Mouse (Mus musculus) kidney, adult 9 months (tissue): ENCODE data around the gene Arhgap27.
A peak's percentile ranks its signal among the peaks of the same experiment; 100 is the strongest.
"Not testable (repeated sequence)": the region's sequence is repeated elsewhere in the genome, so short reads cannot be mapped to it uniquely, and the experiment has no call there.

Source experiments
- DNase-seq: peaks from one replicate; pipeline ENCODE4 v3.0.0; 2022

Gene Arhgap27

DNA sequence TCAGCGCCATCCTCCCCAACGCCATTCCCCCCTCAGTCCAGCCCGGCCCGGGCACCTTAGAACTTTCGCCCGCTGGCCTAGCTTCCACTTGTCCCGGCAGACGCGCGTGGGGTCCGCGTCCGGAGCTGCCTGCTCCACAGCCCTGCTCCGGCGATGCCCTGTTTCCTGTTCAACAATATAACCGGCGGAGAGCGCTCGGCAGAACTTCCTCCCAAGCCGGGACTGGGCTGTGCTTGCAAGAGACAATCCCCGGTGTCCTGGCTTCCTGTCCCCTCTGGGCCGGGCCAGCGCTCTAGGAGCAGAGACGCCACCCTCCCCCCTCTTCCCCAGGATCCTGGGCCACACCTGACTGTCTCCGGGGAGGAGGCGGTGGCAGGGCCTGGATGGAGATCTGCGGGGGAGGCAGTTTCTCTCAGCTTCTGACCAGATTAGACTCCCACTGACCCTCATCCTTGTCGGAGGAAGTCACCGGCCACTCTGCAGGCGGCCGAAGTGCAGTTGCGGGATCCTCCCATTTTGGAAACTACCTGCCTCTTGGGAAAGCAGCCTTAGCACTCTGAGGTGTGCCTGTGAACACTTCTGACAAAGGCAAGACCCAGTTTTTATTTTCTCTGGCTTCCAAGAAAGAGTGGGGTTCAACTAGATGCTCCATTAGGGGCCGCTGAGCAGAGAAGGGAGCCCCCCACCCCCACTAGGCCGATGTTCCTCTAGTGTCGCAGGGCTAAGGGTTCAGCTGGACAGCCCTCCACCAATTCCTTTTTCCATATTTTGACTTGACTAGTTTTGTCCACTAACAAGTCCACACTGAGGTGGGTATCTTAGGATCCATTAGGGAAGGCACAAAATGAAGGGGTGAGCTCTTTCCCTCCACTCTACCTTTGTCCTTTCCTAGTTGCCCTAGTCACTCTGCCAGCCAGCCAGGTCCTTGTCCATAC is at the start of gene Arhgap27:
Gene Arhgap27 (minus strand): TSS at position 479 of the 935 bp plus-strand sequence.
- DNase-seq, result peak; percentile 84

- peak; percentile 76 for DNase-seq
These were observed 49.5 kb upstream of the Arhgap27 start for GRCm38 (mm10) chr11:103412950-103413423.

GRCm38 (mm10) chr11:103411981-103412949 is 48.8 kb upstream of the Arhgap27 start, which contains the start of gene Plekhm1:
Gene Plekhm1, minus strand, starts transcription at chr11:103412687.
- peak; percentile 97 for DNase-seq

DNA sequence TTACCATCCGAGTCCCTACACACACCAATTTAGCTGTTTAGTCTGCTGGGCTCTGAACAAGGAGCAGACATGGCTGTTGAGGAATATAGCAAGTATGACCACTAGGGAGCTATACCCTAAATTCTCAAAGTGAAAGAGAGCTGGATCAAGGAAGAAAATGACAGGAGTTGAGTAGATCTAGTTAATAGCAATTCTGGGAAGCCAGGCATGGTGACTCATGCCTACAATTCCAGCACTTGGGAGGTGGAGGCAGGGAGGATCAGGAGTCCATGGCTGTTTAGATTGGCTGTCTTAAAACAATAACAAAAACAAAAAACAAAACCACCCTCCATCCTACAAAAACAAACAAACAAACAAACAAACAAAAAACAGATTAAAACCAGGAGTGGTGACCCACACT is 47.8 kb upstream of the Arhgap27 start:
- DNase-seq, result no peak

- no peak for DNase-seq
These were observed 45.4 kb upstream of the Arhgap27 start for GRCm38 (mm10) chr11:103408880-103409279.

GRCm38 (mm10) chr11:103407136-103407535 is 43.6 kb upstream of the Arhgap27 start:
- not testable (repeated sequence) for DNase-seq

DNA sequence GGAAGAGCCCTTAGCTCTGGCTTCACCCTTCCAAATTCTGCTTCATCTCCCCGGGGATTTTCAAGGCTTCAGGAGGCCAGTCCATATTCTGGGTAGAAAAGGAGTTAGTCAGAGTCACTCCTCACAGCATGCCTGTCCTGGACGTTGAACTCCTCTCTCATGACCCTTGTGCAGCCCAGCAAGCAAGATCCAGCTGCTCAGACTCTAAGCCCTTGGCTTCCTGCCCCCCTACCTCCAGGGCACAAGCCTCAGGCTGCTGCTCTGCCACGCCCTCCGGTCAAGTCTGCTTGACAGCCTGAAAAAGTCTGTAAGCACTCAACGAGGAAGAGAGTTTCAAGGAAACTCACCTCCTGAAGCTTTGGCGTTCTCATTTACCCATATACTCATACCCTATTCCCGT is 43.1 kb upstream of the Arhgap27 start:
- DNase-seq, result peak; percentile 93

GRCm38 (mm10) chr11:103405814-103406213 is 42.3 kb upstream of the Arhgap27 start:
- no peak for DNase-seq

DNA sequence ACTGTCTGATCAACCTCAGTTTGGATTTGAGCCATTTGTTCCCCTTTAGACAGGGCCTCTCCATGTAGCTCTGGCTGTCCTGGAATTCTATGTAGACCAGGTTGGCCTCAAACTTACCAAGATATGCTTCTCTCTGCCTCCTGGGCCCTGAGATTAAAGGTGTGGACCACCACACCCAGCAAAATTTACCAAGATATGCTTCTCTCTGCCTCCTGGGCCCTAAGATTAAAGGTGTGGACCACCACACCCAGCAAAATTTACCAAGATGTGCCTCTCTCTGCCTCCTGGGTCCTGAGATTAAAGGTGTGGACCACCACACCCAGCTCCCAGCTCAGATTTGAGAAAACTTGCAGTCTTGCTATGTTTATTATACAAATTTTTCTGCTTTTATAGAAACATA is 41.1 kb upstream of the Arhgap27 start:
- no peak for DNase-seq

DNA sequence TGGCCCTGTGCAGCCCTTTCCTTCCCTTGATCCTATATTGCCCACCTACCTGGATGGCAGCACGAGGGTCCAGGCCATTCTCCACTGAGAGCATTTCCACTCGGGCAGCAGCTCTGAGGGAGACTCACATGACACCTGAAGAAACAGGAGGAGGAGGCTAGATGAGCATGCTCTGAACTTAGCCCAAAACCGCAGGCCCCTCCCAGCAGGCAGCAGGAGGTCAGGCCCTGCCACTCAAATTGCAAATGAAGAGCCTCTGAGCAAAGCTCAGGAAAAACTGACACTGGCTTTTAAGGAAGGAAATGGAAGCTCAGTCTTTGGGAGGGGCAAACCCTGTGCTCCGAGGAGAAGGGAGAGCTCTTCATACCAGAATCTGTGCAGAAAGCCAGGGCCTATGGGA is 40.3 kb upstream of the Arhgap27 start:
- peak; percentile 83 for DNase-seq

GRCm38 (mm10) chr11:103402738-103403137 is 39.2 kb upstream of the Arhgap27 start:
- no peak for DNase-seq

DNA sequence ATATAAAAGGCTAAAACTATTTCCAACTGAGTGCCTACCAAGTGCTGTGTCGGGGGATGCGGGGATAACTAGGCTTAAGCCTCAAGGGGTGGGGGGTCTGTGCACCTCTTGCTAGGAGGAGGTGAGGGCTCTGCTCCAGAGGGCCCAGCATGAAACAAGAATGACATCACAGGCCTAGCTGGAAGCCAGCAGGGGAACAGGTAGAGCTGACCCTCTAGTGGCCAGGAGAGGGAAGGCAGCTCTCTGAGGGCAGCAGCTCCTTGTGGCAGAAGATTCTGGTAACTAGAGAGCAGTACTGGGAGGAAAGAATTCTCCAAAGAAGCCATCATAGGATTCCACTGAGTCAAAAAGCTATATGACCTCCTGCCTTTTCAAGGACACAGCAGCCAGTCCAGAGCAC is 38.7 kb upstream of the Arhgap27 start:
- DNase-seq, result peak; percentile 75

GRCm38 (mm10) chr11:103399986-103400385 is 36.5 kb upstream of the Arhgap27 start:
- no peak for DNase-seq

- peak; percentile 33 for DNase-seq
These were observed 35.6 kb upstream of the Arhgap27 start for GRCm38 (mm10) chr11:103399050-103399449.

- DNase-seq, result peak; percentile 54
These were observed 33.2 kb upstream of the Arhgap27 start for GRCm38 (mm10) chr11:103396682-103397081.

DNA sequence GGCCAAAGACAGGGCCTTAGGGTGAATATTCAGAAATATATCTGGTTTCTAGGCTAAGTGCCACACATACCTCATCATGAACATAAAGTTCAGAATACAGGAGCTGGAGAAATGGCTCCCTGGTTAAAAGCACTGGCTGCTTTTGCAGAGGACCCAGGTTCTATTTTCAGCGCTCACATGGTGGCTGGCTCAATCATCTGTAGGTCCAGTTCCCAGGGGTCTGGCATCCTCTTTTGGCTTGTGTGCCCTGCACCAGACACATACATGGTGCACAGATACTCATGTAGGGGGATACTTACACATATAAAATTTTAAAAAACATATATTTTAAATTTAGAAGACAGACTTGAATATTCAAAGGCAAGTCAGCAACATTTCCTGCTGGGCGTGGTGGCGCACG is 32.7 kb upstream of the Arhgap27 start:
- DNase-seq, result no peak

GRCm38 (mm10) chr11:103394604-103395003 is 31.1 kb upstream of the Arhgap27 start:
- no peak for DNase-seq

GRCm38 (mm10) chr11:103394025-103394424 is 30.5 kb upstream of the Arhgap27 start:
- no peak for DNase-seq

DNA sequence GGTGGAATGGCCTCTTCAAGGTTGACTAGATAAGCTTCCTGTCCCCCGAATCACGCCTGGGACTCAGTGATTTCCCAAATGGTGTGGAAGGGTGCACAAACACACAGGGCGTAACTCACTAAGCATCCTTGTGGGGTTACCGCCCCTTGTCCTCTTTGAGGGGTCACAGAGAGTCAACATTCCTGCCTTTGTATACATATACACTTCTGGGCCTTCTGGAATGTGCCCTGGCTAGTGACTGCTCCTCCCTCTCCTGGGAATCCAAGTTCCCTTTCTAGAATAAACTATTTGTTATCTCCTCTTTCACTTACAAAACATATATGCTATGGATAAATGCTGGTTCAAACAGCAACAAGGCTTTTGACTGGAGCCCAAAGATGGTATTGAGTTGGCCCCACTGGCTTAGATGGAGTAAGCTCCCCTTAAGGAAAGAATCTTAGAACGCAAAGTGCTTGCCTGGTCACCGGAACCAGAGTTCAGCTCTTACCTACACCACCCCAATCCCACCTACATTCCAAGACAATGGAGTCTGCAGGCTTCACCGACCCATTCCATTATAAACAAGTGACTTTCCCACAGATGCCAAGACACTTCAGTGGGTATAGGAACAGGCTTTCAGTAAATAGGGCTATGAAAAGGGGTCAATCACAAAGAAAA is 24.5 kb upstream of the Arhgap27 start:
- DNase-seq, result no peak

DNA sequence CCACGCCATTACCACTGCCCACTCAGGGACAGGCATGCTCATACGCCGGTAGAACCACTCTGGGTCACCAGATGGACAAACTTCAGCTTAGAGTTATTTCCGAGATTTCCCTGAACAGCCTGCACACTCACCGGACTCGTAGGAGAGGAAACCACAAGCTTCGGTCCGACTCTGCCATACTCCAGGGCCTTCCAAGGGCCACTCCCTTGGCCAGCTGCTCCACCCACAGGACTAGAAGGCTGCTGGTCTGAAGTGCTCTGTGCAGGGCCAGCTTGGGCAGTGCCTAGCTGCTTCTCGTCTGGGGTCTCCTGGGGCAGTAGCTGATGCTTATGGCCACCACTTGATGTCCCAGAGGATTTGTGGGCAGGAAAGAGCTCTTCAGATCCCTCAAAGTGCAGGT is 23.3 kb upstream of the Arhgap27 start:
- no peak for DNase-seq

DNA sequence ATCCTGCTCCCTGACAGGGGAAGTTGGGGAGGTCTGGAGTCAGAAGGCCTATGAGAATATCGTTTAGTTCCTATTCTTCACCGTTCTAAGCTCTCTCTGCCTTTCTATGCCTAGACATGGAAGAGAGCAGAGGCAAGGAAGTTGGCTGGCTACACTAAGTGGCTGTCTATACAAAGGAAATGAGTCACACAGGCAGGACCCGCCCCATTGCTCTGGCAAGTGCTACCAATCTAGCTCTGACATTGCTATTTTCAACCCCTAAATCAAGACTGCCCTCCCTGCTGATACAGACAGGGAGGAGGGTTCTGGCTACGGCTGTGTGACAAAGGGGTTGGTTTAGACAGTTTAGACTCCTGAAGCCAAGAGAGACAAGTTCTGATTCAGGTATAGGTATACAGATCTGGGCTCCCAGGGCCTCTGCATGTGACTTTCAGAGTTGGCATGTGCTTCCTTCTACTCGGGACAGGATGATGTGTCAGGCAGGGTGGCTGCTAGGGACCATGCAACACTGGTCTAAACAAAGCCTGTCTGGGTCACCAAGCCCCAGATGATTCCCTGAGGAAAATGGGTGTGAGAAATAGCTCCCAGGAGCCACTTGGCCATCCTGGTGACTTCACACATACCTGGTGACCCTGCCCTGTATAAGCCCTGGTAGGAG is 18.6 kb upstream of the Arhgap27 start:
- peak; percentile 76 for DNase-seq

DNA sequence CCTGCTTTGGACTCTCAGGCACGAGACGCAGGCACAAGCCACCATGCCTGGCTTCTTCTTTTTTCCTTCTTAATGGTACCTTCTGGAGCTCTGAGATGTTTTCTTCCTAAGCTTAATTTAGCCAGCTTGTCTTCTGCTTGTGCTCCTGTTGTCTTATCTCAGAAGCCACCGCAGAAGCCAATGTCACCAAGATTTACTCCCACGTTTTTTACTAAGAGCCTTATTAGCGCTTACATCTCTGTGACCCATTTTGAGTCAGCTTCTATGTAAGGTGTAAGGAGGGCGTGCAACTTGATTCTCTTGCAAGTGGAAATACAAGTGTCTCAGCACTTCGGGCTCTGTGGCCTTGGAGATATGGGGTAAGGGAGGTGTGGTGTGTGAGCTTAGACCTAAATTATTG is 18.0 kb upstream of the Arhgap27 start:
- no peak for DNase-seq
